Mouse (Mus musculus) CD4-positive, CD25-positive, alpha-beta regulatory T cell, adult 4 months (primary cell): Measurements from ENCODE around the gene Colq. TPM values are rescaled to one million over a fixed set of nuclear protein-coding genes. Genes with fewer than 3 reads are reported as not detected.
A peak's percentile ranks its signal among the peaks of the same experiment; 100 is the strongest.
"Not testable (repeated sequence)": the region's sequence is repeated elsewhere in the genome, so short reads cannot be mapped to it uniquely, and the experiment has no call there.

Source experiments
- ATAC-seq: one replicate; pipeline ENCODE4 v1.8.0; 2017
- polyA plus RNA-seq, 2 experiments: library from polyadenylated mRNA; unstranded; fragments of 100-300 nt; shearing (Covaris generic); gene quantifications; one replicate each; pipeline ENCODE4 v1.2.1; 2017

Colq gene
- polyA plus RNA-seq = 1 to 10 TPM; 5.6 to 8.5 TPM

GRCm38 (mm10) chr14:31591243-31591642, at the start of gene Colq:
Gene Colq (minus strand): TSS chr14:31591343.
- no peak for ATAC-seq

- no peak for ATAC-seq
Measured at GRCm38 (mm10) chr14:31640346-31640889, 49.3 kb upstream of the Colq start, which contains the start of gene Gm49387. Gene Gm49387 (minus strand): TSS chr14:31640878.

- no peak for ATAC-seq
Measured at GRCm38 (mm10) chr14:31630677-31631076, 39.5 kb upstream of the Colq start.

GRCm38 (mm10) chr14:31622748-31623147, 31.6 kb upstream of the Colq start:
- no peak for ATAC-seq

GRCm38 (mm10) chr14:31620591-31621223, 29.6 kb upstream of the Colq start:
- no peak for ATAC-seq

GRCm38 (mm10) chr14:31617997-31618396, 26.9 kb upstream of the Colq start:
- ATAC-seq = no peak

GRCm38 (mm10) chr14:31617204-31617603, 26.1 kb upstream of the Colq start:
- ATAC-seq = no peak

- no peak for ATAC-seq
Measured at GRCm38 (mm10) chr14:31613671-31614070, 22.5 kb upstream of the Colq start.

GRCm38 (mm10) chr14:31611986-31612385, 20.8 kb upstream of the Colq start:
- ATAC-seq = no peak

GRCm38 (mm10) chr14:31605514-31605913, 14.4 kb upstream of the Colq start:
- ATAC-seq = no peak

- ATAC-seq = no peak
Measured at GRCm38 (mm10) chr14:31604916-31605315, 13.8 kb upstream of the Colq start.

- ATAC-seq = not testable (repeated sequence)
Measured at GRCm38 (mm10) chr14:31602616-31602979, 11.5 kb upstream of the Colq start.

GRCm38 (mm10) chr14:31601908-31602615, 10.9 kb upstream of the Colq start:
- ATAC-seq = no peak

GRCm38 (mm10) chr14:31597446-31597845, 6.3 kb upstream of the Colq start:
- peak; percentile 77 for ATAC-seq

GRCm38 (mm10) chr14:31596408-31596807, 5.3 kb upstream of the Colq start:
- no peak for ATAC-seq

- ATAC-seq = no peak
Measured at GRCm38 (mm10) chr14:31594693-31595092, 3.5 kb upstream of the Colq start.

GRCm38 (mm10) chr14:31593036-31593435, 1.9 kb upstream of the Colq start:
- ATAC-seq = no peak

- ATAC-seq = no peak
Measured at GRCm38 (mm10) chr14:31586451-31586850, 4.7 kb downstream of the Colq start.

GRCm38 (mm10) chr14:31583082-31583481, 8.1 kb downstream of the Colq start:
- ATAC-seq = no peak

- ATAC-seq = no peak
Measured at GRCm38 (mm10) chr14:31577966-31578735, 13.0 kb downstream of the Colq start.

GRCm38 (mm10) chr14:31576846-31577697, 14.1 kb downstream of the Colq start:
- peak; percentile 20 for ATAC-seq

GRCm38 (mm10) chr14:31575866-31576265, 15.3 kb downstream of the Colq start:
- no peak for ATAC-seq
